Mouse (Mus musculus) hindbrain, embryonic 14.5 days (tissue): ENCODE data around the gene Upk1a. TPM values are rescaled to one million over a fixed set of nuclear protein-coding genes. Genes with fewer than 3 reads are reported as not detected.

Source experiments
- ATAC-seq: fragments of 200-750 bp; cut with Nextera tagmentation; 2 replicates; pipeline ENCODE4 v1.8.0; 2017; ENCODE audit warnings: moderate number of reproducible peaks, mild to moderate bottlenecking, moderate TSS enrichment, moderate library complexity; ENCODE audit not compliant: low FRiP score
- DNase-seq: peaks from one replicate; pipeline ENCODE4 v3.0.0-alpha.2; 2015; ENCODE audit warnings: low spot score
- H3K27ac ChIP-seq: fragments of 300-500 bp; sonication (generic); 2 replicates; pipeline ENCODE4 v1.5.1; 2014; ENCODE audit warnings: mild to moderate bottlenecking, moderate library complexity
- H3K27me3 ChIP-seq: fragments of 300-500 bp; sonication (generic); 2 replicates; pipeline ENCODE4 v1.6.1; 2014; ENCODE audit warnings: mild to moderate bottlenecking, low read length, mixed read lengths; ENCODE audit not compliant: control insufficient read depth, insufficient read depth
- H3K36me3 ChIP-seq: fragments of 300-500 bp; sonication (generic); replicated peaks from 2 replicates; pipeline ENCODE4 v1.6.1; 2014; ENCODE audit not compliant: control insufficient read depth, insufficient read depth
- H3K4me1 ChIP-seq: fragments of 300-500 bp; sonication (generic); replicated peaks from 2 replicates; pipeline ENCODE4 v1.6.1; 2014; ENCODE audit warnings: antibody characterized with exemption, low read length, mixed read lengths; ENCODE audit not compliant: control insufficient read depth, insufficient read depth
- H3K4me2 ChIP-seq: fragments of 300-500 bp; sonication (generic); replicated peaks from 2 replicates; pipeline ENCODE4 v1.6.1; 2014; ENCODE audit warnings: mild to moderate bottlenecking, moderate library complexity
- H3K4me3 ChIP-seq: fragments of 300-500 bp; sonication (generic); replicated peaks from 2 replicates; pipeline ENCODE4 v1.5.1; 2014; ENCODE audit warnings: mild to moderate bottlenecking, low read length
- H3K9ac ChIP-seq: fragments of 300-500 bp; sonication (generic); 2 replicates; pipeline ENCODE4 v1.6.1; 2014
- H3K9me3 ChIP-seq: fragments of 300-500 bp; sonication (generic); 2 replicates; pipeline ENCODE4 v1.6.1; 2016; ENCODE audit warnings: low read length; ENCODE audit not compliant: control insufficient read depth
- WGBS: fragments of 180-500 bp; shearing (Covaris S2); extraction: QIAGEN DNeasy Blood & Tissue Kit; methylation state at CpG from one replicate; pipeline ENCODE4 v1.1.7; 2014; 5-methylcytosine and 5-hydroxymethylcytosine counted together
- polyA plus RNA-seq: library from polyadenylated mRNA; unstranded; fragments of >200 nt; fragmentation: Nextera tagmentation; extraction: Ambion mirVana; gene quantifications from 2 replicates; pipeline ENCODE4 v1.2.1, GENCODE M21; 2014

Upk1a gene
- polyA plus RNA-seq: 0.43 and 0.76 TPM in 2 replicates

GRCm38 (mm10) chr7:30612654-30613402, at the start of gene Upk1a:
Gene Upk1a, minus strand, starts transcription at chr7:30612847.
- H3K27ac ChIP-seq: no peak within 1 kb of the TSS
- no peaks in the 10 kb centered on the region for H3K4me1 ChIP-seq
- H3K4me3 ChIP-seq: no peak within 1 kb of the TSS
- H3K27me3 ChIP-seq: no peaks in the 10 kb centered on the region
- H3K9ac ChIP-seq: no peak within 1 kb of the TSS
- no peak within 1 kb of the TSS for H3K4me2 ChIP-seq
- 83% methylated on average over 8 of the region's 8 CpGs for WGBS
- no peak for ATAC-seq
- H3K9me3 ChIP-seq: no peaks in the 10 kb centered on the region
- H3K36me3 ChIP-seq: peaks cover 23% of the 10 kb centered on the region
- DNase-seq: no peak

GRCm38 (mm10) chr7:30649591-30650540, 37.2 kb upstream of the Upk1a start, which contains the start of gene Rbm42:
Gene Rbm42, minus strand, starts transcription at chr7:30650317.
- H3K9ac ChIP-seq: peak within 1 kb of the TSS; percentile 96
- WGBS: 2% methylated on average over 59 of the region's 59 CpGs
- ATAC-seq: peak; percentile 99

GRCm38 (mm10) chr7:30639083-30639482, 26.4 kb upstream of the Upk1a start:
- ATAC-seq (no peak), DNase-seq (no peak)
- no peaks in the 10 kb centered on the region for H3K9me3 ChIP-seq
- peaks cover 34% of the 10 kb centered on the region for H3K27me3 ChIP-seq
- 31% methylated on average over 4 of the region's 4 CpGs for WGBS
- peaks cover 43% of the 10 kb centered on the region for H3K36me3 ChIP-seq
- H3K9ac ChIP-seq: no peak overlapping the region
- peaks cover 5% of the 10 kb centered on the region; the same call in 1 of the 2 replicates for H3K4me1 ChIP-seq
- no peak overlapping the region for H3K4me2 ChIP-seq
- no peak overlapping the region for H3K27ac ChIP-seq
- no peak overlapping the region for H3K4me3 ChIP-seq

More at GRCm38 (mm10) chr7:30649591-30650540, 37.2 kb upstream of the Upk1a start, which contains the start of gene Rbm42:
- Histone ChIP-seq H3K4me1 (peaks cover 6% of the 10 kb centered on the region; the same call in 1 of the 2 replicates), H3K9me3 (no peaks in the 10 kb centered on the region), H3K36me3 (peaks cover 49% of the 10 kb centered on the region), H3K27ac (peak within 1 kb of the TSS; percentile 81), H3K27me3 (no peaks in the 10 kb centered on the region), H3K4me3 (peak within 1 kb of the TSS; percentile 81), H3K4me2 (peak within 1 kb of the TSS; percentile 96)
- DNase-seq: peak; percentile 99

- Histone ChIP-seq H3K27me3 (peaks cover 60% of the 10 kb centered on the region), H3K36me3 (peaks cover 16% of the 10 kb centered on the region), H3K4me2 (no peak overlapping the region), H3K9ac (no peak overlapping the region), H3K9me3 (no peaks in the 10 kb centered on the region), H3K4me1 (peaks cover 5% of the 10 kb centered on the region; the same call in 1 of the 2 replicates), H3K27ac (no peak overlapping the region), H3K4me3 (no peak overlapping the region)
- DNase-seq: no peak
- ATAC-seq: no peak
- WGBS: 31% methylated on average over 11 of the region's 11 CpGs
Measured at GRCm38 (mm10) chr7:30636395-30636794, 23.7 kb upstream of the Upk1a start.

GRCm38 (mm10) chr7:30635752-30636151, 23.1 kb upstream of the Upk1a start, which contains the start of gene Etv2:
Gene Etv2, minus strand, starts transcription at chr7:30635852.
- ATAC-seq (no peak), DNase-seq (no peak)
- Histone ChIP-seq H3K9ac (no peak within 1 kb of the TSS; the same call in 1 of the 2 replicates), H3K27me3 (peaks cover 63% of the 10 kb centered on the region), H3K4me1 (peaks cover 5% of the 10 kb centered on the region; the same call in 1 of the 2 replicates), H3K9me3 (no peaks in the 10 kb centered on the region), H3K4me2 (peak within 1 kb of the TSS; percentile 27), H3K27ac (no peak within 1 kb of the TSS), H3K4me3 (no peak within 1 kb of the TSS), H3K36me3 (peaks cover 9% of the 10 kb centered on the region)
- WGBS: 2% methylated on average over 5 of the region's 5 CpGs

GRCm38 (mm10) chr7:30634621-30635020, 22.0 kb upstream of the Upk1a start:
- Histone ChIP-seq H3K4me3 (no peak overlapping the region), H3K4me2 (peak overlapping the region; percentile 27), H3K27ac (no peak overlapping the region), H3K4me1 (peaks cover 5% of the 10 kb centered on the region; the same call in 1 of the 2 replicates), H3K36me3 (no peaks in the 10 kb centered on the region), H3K27me3 (peaks cover 68% of the 10 kb centered on the region), H3K9me3 (no peaks in the 10 kb centered on the region), H3K9ac (no peak overlapping the region; the same call in 1 of the 2 replicates)
- ATAC-seq: no peak
- peak; percentile 47 for DNase-seq
- WGBS: 1% methylated on average over 20 of the region's 20 CpGs

- no peaks in the 10 kb centered on the region for H3K36me3 ChIP-seq
- H3K4me3 ChIP-seq: no peak overlapping the region
- 7% methylated on average over 27 of the region's 27 CpGs for WGBS
- H3K9ac ChIP-seq: no peak overlapping the region
- ATAC-seq (no peak), DNase-seq (no peak)
- peaks cover 5% of the 10 kb centered on the region; the same call in 1 of the 2 replicates for H3K4me1 ChIP-seq
- no peak overlapping the region for H3K27ac ChIP-seq
- H3K9me3 ChIP-seq: no peaks in the 10 kb centered on the region
- no peak overlapping the region for H3K4me2 ChIP-seq
- H3K27me3 ChIP-seq: peaks cover 68% of the 10 kb centered on the region
Measured at GRCm38 (mm10) chr7:30633762-30634412, 21.2 kb upstream of the Upk1a start.

GRCm38 (mm10) chr7:30629013-30629412, 16.4 kb upstream of the Upk1a start:
- no peak overlapping the region for H3K27ac ChIP-seq
- H3K9me3 ChIP-seq: no peaks in the 10 kb centered on the region
- no peak overlapping the region for H3K4me2 ChIP-seq
- H3K36me3 ChIP-seq: peaks cover 8% of the 10 kb centered on the region
- DNase-seq (no peak), ATAC-seq (no peak)
- H3K27me3 ChIP-seq: peaks cover 34% of the 10 kb centered on the region
- no peak overlapping the region for H3K9ac ChIP-seq
- H3K4me1 ChIP-seq: peaks cover 12% of the 10 kb centered on the region
- H3K4me3 ChIP-seq: no peak overlapping the region
